Mouse (Mus musculus) lung, adult 2 months (tissue): ENCODE data around the gene M1ap.

ENCODE experiments used
- CTCF ChIP-seq: fragments of 200-500 bp; IDR thresholded peaks from 2 replicates; pipeline ENCODE4 v1.5.1; 2011; ENCODE audit warnings: mild to moderate bottlenecking, low read length, control low read depth; ENCODE audit not compliant: insufficient read depth
- POLR2A ChIP-seq: fragments of 200-500 bp; IDR thresholded peaks from 2 replicates; pipeline ENCODE4 v1.6.1; 2011; ENCODE audit warnings: low read depth, mild to moderate bottlenecking, control low read depth, low read length, borderline replicate concordance; ENCODE audit errors: extremely low read depth

DNA sequence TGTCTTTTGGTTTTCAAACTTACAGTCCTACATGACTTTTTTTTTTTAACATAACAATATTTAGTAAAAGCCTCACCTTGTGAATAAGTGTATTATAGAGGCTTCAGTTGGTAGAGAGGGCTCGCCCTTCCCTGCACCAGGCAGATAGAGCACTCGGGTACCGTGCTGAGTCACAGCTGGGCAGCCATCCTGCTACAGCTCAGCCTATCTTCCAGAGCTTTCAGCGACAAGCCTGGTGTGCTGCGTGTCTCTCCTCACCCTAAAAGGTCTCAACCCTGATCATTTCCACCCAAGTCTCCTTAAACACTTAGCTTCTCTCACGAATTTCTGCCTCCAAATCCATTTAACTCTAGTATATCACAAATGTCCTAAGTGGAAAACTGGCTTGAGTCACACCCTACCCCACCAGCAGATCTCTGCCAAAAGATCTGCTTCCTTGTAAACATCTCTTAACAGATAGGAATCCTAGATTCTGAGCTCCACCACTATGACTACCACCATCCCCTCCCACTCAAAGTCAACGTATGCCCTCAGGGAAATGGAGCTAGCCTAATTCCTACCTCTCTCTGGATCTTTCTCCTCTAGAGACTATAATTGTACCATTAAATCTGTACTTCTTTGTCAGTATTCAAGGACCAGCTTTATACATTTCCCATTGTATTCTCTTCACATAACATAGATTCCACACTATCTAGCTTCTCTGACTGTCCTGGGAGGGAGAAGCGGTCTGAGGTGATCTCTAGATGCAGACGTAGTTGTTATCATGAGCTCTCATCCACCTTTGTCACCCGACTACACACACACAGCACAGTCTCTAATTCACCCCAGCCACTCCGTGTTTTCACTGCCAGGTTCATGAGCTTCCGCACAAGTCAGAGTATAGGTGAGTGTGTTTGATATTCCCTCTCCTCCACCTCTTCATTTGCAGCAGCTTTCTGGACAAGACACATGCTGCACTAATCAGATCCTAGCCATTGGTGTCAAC lies 68.1 kb downstream of the M1ap start:
- TF ChIP-seq CTCF (no peak), POLR2A (no peak)
